In the genomic region with DNA sequence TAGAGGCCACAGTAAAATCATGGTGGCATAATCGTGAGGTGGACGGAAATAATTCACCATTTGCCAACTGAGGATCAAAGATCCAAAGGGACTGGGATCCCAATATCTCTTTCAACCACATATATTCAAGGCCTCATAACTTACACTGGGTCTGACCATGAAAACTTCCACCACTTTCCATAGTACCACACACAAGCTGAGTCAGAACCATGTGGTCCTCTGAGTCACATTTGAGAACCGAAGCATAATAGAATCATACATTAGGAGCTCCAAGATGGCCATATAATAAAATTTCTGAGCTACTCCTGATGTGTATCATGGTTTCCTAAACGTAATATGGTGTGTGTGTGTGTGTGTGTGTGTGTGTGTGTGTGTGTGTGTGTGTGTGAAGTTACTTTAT, we compare ENCODE assay signal across 25 mouse cellular contexts. TPM values are rescaled to one million over a fixed set of nuclear protein-coding genes. Genes with fewer than 3 reads are reported as not detected.
DNase-seq lines count a peak whose midpoint lies in the region; TF ChIP-seq lines count a peak whose summit lies in the region.
"Had no signal": no experiment of that assay in that cellular context is flagged by ENCODE, and none has a peak within 500 bp of the region (broad histone marks: within the 10 kb centered on the region; RNA-seq: fewer than 3 reads in every experiment).

No protein-coding gene starts in this region.

- H3K4me1 ChIP-seq in embryonic fibroblast, embryonic 13.5 days (ENCODE audit: control insufficient read depth, insufficient read depth, low read length) = no peaks in the 10 kb centered on the region

- H3K4me3 ChIP-seq in embryonic fibroblast, embryonic 13.5 days (ENCODE audit: insufficient read depth, low read length) = no peak overlapping the region

- H3K27ac ChIP-seq in embryonic fibroblast, embryonic 13.5 days (ENCODE audit: insufficient read depth, low read length) = peak overlapping the region; percentile 76

- TF ChIP-seq CTCF in embryonic fibroblast, embryonic 13.5 days (IDR thresholded peaks at IDR 0.05; ENCODE audit: borderline replicate concordance, insufficient read depth, low read length) = no peak

- no peak for TF ChIP-seq POLR2A in embryonic fibroblast, embryonic 13.5 days (IDR thresholded peaks at IDR 0.05; ENCODE audit: low read depth, low read length)

- DNase-seq in 3134 (ENCODE audit: extremely low read depth, insufficient read length, low spot score) (peak; percentile 43), 3T3-L1 (ENCODE audit: low read depth, low spot score) (peak; percentile 69), NIH3T3 (ENCODE audit: low read depth) (peak; percentile 58)
- no peak for DNase-seq in Muller cell, postnatal 12 days (ENCODE audit: inconsistent ontology term)
- DNase-seq in cerebellum, postnatal 25 days = no peak
- DNase-seq in cerebellum, postnatal 4 days (ENCODE audit: low spot score in 2 of 2) = no peak
- DNase-seq in lung, postnatal 36 days = no peak
- DNase-seq: adrenal gland, adult 2 months; adrenal gland, adult 8-10 months; adrenal gland, postnatal 10 days; adrenal gland, postnatal 14 days; adrenal gland, postnatal 25 days; adrenal gland, postnatal 36 days; B cell, adult 2 months; cerebellum, adult 11 months; cerebellum, adult 11-12 months; cerebellum, adult 18-20 months; cerebellum, adult 2 months; cerebellum, adult 8-10 months; cerebellum, adult 9-10 months had no signal

RNA-seq across cellular contexts. Expression of gene Nap1l2, which starts 28.8 kb away (rescaled TPM):
- 1.3 and 1.9 TPM in 2 replicates for polyA plus RNA-seq in embryonic fibroblast, embryonic 13.5 days (2011; ENCODE audit: insufficient read length, low read depth, missing spikeins)
- polyA plus RNA-seq: activated CD4-positive, CD25-positive, alpha-beta regulatory T cell, adult 4 months; CD4-positive, CD25-positive, alpha-beta regulatory T cell, adult 4 months; G1E; Patski had no signal

Comparison
In these comparisons a context has a peak if more than half of its experiments do, and no peak if none do; other contexts are left out.
1. DNase-seq: peak in 3134 (single experiment), 3T3-L1 (single experiment) and NIH3T3 (single experiment); none in Muller cell, postnatal 12 days (single experiment), cerebellum, postnatal 25 days (0 of 2), cerebellum, postnatal 4 days (0 of 2) and lung, postnatal 36 days (single experiment).